Mouse (Mus musculus) forelimb bud, embryonic 11.5 days (tissue): ENCODE measurements around the gene Lmod1.
A peak's percentile ranks its signal among the peaks of the same experiment; 100 is the strongest.
"Not testable (repeated sequence)": the region's sequence is repeated elsewhere in the genome, so short reads cannot be mapped to it uniquely, and the experiment has no call there.

ENCODE experiments used
- DNase-seq: peaks from one replicate; pipeline ENCODE4 v3.0.0-alpha.2; 2012; ENCODE audit warnings: low read depth, low spot score

The Lmod1 gene

DNA sequence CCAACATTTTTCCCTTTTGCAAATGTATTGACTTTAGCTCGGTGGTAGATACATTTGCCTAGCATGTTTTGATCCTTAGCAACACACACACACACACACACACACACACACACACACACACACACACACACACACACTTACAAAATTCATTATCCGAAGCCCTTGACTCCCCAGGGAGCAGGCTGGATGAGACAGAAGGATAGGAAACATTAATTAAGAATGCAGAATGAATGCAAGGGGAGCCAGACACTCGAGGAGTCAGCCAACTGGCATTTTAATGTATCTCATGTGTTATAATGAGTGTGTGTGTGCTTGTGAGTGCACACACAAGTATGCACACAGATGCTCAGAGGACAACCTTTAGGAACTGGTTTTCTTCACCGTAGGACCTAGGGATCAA is 36.9 kb downstream of the Lmod1 start:
- no peak for DNase-seq

DNA sequence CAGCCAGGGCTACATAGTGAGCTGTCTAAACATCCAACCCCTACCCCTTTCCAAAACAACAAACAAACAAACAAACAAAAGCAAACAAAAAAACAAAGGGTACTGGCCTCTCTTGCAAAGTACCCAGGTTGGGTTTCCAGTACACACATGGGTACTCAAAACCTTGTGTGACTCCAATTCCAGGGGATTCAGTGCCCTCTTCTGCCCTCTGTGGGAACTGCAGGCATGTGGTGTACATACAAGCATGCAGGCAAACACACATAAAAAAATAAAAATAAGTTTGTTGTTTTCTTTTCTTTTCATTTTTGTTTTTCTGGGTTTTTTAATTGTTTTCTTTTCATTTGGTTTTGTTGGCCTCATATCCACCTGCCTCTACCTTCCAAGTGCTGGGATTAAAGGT is 37.5 kb downstream of the Lmod1 start:
- DNase-seq = no peak

- no peak for DNase-seq
Measured at GRCm38 (mm10) chr1:135363446-135363845, 38.8 kb downstream of the Lmod1 start.

DNA sequence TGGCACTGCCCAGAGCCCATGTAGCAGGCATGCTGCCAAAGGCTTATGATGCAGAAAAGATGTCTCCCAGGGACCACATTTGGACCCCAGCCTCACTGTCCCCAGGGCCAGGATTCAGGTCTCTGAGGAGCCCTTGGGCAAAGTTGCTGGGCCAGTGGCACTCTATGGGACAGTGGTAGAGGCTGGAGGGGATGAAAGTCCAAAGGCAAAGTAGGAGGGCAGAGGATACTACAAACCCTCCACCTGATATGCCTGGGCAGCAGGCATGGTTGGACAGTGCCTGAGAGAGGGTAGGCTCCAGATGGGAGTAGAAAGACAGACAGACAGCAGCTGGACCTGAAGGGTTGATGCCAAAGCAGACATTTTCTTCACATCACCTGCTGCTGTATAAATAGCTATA is 41.8 kb downstream of the Lmod1 start:
- DNase-seq = no peak

DNA sequence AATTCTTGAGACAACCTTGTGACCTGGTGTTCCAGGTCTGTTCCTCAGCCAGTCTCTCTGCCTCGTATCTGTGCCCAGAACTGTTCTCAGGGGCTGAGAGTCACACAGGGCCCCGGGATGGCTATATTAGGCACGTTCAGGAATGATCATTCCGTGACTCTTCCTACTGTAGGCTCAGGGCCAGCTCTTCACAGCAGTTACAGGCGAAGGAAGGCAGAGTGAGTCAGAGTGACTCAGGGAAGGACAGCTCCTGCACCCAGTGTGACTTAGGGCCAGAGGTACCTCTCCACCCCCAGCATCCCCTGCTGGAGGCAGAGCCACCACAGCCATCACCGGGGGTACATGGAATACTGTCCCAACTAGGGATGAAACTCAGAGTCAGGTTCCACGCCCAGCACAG is 42.4 kb downstream of the Lmod1 start:
- no peak for DNase-seq

GRCm38 (mm10) chr1:135367595-135367994 is 43.0 kb downstream of the Lmod1 start:
- DNase-seq = no peak

DNA sequence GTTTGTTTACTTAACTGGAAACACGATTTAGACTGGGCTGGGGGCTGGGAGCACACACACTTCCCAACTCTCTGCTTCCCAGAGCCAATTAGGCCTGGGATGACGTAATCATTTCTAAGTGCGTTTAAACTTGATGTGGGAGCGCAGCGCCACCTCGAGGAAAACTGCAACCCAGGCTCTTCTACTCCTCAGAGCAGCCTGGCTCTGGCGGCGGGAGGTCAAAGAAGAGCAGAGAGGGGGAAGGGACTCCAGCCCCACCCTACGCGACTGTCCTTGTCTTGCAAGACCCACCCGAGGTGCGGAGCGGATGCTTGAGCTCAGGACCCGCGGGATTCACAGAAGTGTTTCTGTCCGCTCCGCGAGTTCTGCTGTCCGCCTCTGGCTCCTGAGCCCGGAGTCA is 43.6 kb downstream of the Lmod1 start:
- DNase-seq = peak; percentile 94

DNA sequence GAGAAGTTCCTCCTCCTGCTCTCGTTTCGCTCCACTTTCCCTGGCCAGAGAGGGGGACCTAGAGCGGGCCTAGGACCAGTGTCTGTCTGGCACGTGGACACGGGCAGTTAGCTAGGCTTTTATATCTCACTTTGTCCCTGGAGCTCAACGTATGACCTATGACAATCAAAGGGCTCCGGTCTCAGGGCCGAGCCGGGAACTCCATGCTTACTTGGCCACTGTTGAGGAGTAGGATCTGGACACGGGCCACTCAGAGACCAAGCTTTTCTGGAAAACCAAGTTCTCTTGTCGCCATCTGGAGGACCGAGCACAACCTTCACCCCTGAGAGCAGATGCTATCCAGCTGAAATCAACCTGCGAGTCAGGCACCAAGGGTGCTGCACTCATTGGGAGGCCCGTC is 44.4 kb downstream of the Lmod1 start:
- peak; percentile 49 for DNase-seq

GRCm38 (mm10) chr1:135369415-135369814 is 44.8 kb downstream of the Lmod1 start:
- DNase-seq = no peak

DNA sequence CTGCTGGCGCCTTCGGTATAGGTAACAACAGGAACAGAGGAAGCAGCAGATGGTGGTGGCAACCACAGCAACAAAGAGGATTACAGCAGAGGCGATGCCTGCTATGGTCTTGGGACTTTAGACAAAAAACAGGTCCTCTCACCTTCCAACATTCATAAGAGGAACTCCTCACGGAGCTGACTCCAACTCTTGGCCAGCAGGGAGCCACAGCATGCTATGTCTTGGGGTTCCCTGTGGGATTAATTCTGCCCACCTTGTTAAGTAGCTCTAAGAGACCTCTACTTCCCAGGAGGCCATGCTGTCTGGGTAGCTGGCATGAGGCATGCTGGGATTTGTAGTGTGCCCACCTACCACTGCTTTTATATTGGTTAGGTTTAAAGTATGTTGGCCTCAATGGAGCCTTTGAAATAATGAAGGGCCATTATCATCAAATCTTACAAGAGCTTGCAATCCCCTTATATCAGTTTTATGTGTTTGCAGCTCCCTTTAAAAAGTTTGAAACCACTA is 48.6 kb downstream of the Lmod1 start:
- DNase-seq = no peak

DNA sequence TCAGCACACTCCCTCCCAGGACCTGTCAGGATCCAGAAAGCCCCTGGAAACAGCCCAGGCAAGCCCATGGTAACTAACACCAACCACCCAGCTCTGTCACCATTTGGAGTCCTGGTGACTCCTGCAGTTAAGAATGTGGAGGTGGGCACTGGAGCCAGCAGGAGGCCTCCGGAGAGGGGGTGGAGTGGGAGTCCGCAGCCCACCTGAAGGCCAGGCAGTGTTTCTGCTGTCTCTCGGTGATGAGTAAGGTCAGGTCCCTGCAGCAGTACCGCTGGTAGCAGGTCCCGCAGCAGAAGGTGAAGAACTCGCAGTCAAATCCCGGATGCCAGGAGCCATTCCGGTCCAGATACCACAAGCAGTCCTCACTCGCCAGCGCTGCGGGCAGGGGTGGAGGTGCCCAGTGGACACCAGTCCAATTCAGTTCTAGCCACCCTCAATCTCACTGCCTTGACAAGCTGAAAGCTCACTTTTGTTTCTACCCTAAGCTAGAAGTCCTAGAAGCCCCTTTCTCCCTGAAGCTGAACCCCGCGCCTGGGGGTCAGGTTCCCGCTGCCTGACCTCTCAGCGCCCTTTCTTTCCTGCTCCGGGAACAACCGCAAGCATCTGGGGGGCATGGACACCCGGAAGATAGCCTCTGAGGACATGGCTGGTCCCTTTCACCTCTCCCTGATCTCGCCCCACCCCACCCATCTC is 49.7 kb downstream of the Lmod1 start:
- no peak for DNase-seq

- peak; percentile 76 for DNase-seq
Measured at GRCm38 (mm10) chr1:135374868-135375581, 50.4 kb downstream of the Lmod1 start, which contains the start of gene Shisa4. Shisa4 (minus strand) TSS chr1:135375237.

- no peak for DNase-seq
Measured at GRCm38 (mm10) chr1:135378576-135378975, 54.0 kb downstream of the Lmod1 start.

- DNase-seq = no peak
Measured at GRCm38 (mm10) chr1:135379048-135379447, 54.4 kb downstream of the Lmod1 start.

DNA sequence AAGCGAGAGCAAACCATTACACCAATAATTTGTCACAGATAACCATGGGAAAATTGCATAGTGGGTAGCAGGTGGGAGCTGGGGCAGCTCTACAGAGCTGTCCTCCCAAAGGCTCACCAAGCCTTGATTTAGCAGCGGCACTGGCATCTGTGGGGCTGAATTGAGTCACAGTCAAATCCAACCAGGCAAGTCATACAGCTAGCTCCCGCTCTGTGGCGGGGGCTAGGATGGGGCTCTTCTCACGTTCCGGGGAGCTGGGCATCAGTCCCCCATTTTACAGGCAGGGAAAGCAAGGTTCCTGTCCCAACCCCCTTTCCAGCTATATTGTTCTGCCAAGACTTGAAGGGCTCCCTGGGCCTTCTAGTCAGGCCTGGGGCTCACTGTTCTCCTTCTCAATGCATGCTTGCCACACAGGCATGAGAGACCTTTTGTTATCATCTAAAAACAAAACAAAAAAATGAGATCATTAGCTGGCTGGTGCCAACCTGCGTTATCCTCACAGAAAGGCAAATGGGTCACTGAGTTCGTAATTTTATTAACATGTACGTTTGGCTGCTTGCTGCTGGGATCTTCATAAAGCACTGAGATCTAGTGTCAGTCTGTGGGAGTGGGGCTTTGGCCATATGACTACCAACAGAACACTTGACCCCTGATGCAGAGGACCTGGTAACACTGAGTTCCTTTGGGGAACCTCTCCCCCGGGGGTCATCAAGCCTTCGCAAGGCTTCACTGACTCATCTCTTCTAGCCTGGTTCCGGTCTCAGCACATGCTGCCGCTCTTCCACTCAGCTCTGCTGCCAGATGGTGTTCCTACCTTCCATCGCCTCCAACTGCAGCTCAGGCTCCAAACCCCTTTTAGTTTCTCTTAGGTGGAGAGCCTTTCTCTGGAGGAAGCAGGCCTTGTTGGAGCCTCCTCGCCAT is 55.7 kb downstream of the Lmod1 start:
- no peak for DNase-seq

DNA sequence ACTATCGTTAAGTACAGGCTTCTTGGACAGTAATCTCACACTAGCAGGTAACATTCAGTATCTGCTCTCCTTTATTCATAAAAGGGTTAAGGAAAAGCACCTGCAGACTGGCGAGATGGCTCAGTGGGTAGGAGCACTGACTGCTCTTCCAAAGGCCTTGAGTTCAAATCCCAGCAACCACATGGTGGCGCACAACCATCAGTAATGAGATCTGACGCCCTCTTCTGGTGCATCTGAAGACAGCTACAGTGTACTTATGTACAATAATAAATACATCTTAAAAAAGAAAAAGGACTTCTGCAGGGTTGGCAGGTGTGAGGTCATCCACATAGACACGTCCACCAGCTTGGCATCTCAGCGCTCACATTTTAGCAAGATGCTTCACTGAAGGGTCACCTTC is 57.0 kb downstream of the Lmod1 start:
- not testable (repeated sequence) for DNase-seq

GRCm38 (mm10) chr1:135384171-135384570 is 59.6 kb downstream of the Lmod1 start:
- DNase-seq = no peak

- no peak for DNase-seq
Measured at GRCm38 (mm10) chr1:135385161-135385560, 60.6 kb downstream of the Lmod1 start.

DNA sequence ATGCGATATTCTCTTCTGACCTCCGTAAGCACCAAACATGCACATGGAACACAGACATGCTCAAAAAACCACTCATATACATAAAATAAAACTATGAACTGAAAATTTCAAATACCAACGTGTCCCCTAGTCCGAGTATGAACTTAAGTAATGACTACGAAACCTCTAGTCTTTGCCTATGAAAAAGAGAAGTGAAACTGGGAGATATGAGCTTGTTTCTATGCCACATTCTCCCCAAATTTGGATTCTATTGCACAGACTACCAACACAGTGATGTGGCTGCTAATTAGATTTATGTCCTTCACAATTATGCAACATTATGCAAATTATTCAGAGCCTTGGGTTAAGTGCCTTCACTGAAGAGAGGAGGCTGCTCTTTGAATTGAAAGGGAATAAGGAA is 74.9 kb downstream of the Lmod1 start:
- DNase-seq = no peak

GRCm38 (mm10) chr1:135401452-135402110 is 77.0 kb downstream of the Lmod1 start:
- no peak for DNase-seq

DNA sequence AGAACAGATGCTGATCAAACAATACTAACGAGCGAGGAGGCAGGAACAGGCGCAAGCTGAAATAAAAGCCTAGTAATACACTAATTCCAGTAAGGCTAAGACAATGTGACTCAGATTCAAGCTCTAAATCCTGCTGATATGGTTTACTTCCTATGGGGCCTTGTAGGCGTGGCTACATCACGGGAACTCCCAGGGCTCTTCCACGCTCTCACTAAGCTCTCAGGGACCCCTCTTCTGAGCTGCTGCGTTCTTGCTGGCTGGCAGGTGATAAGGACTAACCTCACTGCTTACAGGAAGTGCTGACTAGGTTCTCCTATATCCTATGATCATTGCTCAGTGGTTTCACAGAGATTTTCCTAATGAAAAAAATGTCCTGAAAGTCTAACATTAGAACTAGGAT is 80.7 kb downstream of the Lmod1 start:
- DNase-seq = no peak
